Mouse (Mus musculus) intestine, embryonic 16.5 days (tissue): ENCODE results near the gene Acan. TPM values are rescaled to one million over a fixed set of nuclear protein-coding genes. Genes with fewer than 3 reads are reported as not detected.

Experiments used
- ATAC-seq: fragments of 200-750 bp; cut with Nextera tagmentation; 2 replicates; pipeline ENCODE4 v1.8.0; 2017; ENCODE audit warnings: moderate TSS enrichment, moderate library complexity
- H3K27ac ChIP-seq: fragments of 300-500 bp; sonication (generic); 2 replicates; pipeline ENCODE4 v1.5.1; 2014; ENCODE audit warnings: mild to moderate bottlenecking, low read length
- H3K27me3 ChIP-seq: fragments of 300-500 bp; sonication (generic); replicated peaks from 2 replicates; pipeline ENCODE4 v1.6.1; 2014; ENCODE audit warnings: low read length, control low read depth, mixed read lengths; ENCODE audit not compliant: control insufficient read depth, insufficient read depth
- H3K36me3 ChIP-seq: fragments of 300-500 bp; sonication (generic); 2 replicates; pipeline ENCODE4 v1.6.1; 2014; ENCODE audit warnings: low read length, control low read depth; ENCODE audit not compliant: control insufficient read depth, insufficient read depth
- H3K4me1 ChIP-seq: fragments of 300-500 bp; sonication (generic); 2 replicates; pipeline ENCODE4 v1.6.1; 2014; ENCODE audit warnings: low read length, control low read depth, mixed read lengths; ENCODE audit not compliant: control insufficient read depth, insufficient read depth
- H3K4me2 ChIP-seq: fragments of 300-500 bp; sonication (generic); 2 replicates; pipeline ENCODE4 v1.6.1; 2014; ENCODE audit warnings: low read depth, low read length, control low read depth
- H3K4me3 ChIP-seq: fragments of 300-500 bp; sonication (generic); 2 replicates; pipeline ENCODE4 v1.5.1; 2014; ENCODE audit warnings: mild to moderate bottlenecking, low read length
- H3K9ac ChIP-seq: fragments of 300-500 bp; sonication (generic); 2 replicates; pipeline ENCODE4 v1.6.1; 2014; ENCODE audit warnings: low read depth, low read length
- H3K9me3 ChIP-seq: fragments of 300-500 bp; sonication (generic); 2 replicates; pipeline ENCODE4 v1.6.1; 2016; ENCODE audit warnings: low read length, control low read depth; ENCODE audit not compliant: control insufficient read depth
- WGBS: fragments of 180-500 bp; shearing (Covaris S2); extraction: QIAGEN DNeasy Blood & Tissue Kit; methylation state at CpG from one replicate; pipeline ENCODE4 v1.1.7; 2014; 5-methylcytosine and 5-hydroxymethylcytosine counted together
- polyA plus RNA-seq: library from polyadenylated mRNA; unstranded; fragments of >200 nt; fragmentation: Nextera tagmentation; extraction: Ambion mirVana; gene quantifications from 2 replicates; pipeline ENCODE4 v1.2.1, GENCODE M21; 2015

Gene Acan
- polyA plus RNA-seq, 1 experiment from 2014 or later: 0.28 TPM

DNA sequence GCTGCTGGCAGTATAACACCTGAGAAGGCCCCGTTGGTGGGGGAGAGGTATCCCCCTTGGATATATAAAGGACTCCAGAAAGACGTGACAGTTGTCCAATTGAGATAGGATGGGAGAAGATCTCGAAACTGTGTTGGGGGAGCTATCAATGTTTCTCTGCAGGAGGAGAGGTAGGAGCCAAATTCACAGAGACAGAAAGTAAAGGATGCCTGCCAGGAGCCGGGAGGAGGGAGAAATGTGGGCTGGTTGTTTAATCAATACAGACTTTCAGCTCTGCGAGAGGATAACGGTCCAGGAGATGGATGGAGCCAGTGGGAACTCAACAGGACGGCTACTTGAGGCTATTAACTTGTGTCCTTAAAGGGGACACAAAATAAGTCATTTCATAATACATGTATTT, 14.2 kb downstream of the Acan start:
- 55% methylated on average over 7 of the region's 7 CpGs for WGBS

DNA sequence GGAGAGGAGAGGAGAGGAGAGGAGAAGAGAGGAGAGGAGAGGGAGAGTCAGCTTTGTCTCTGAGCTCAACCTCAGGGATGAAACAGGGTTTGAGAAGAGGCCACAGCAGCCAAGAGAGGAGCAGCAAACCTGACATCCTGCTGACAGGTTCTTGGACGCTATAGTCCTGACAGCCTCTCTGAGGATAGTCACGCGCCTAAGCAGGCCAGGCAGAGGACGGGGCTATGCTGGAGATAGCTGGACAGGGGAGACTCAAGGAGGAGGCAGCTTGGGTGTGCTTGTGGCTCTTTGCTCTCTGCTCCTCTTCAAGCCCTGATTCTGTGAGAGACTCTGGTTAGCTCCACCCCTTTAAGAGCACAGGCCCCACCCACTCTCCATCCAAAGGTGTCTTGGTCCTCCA, 14.9 kb downstream of the Acan start:
- peaks cover 4% of the 10 kb centered on the region; the same call in 1 of the 2 replicates for H3K9me3 ChIP-seq
- H3K36me3 ChIP-seq: no peaks in the 10 kb centered on the region
- no peak overlapping the region for H3K4me3 ChIP-seq
- H3K4me1 ChIP-seq: no peaks in the 10 kb centered on the region
- WGBS: 55% methylated on average over 4 of the region's 4 CpGs
- no peak overlapping the region for H3K4me2 ChIP-seq
- H3K27ac ChIP-seq: no peak overlapping the region
- no peaks in the 10 kb centered on the region for H3K27me3 ChIP-seq
- H3K9ac ChIP-seq: no peak overlapping the region
- ATAC-seq: no peak

More for the DNA sequence above, 14.2 kb downstream of the Acan start:
- H3K9me3 ChIP-seq: peaks cover 5% of the 10 kb centered on the region; the same call in 1 of the 2 replicates
- no peak overlapping the region for H3K4me2 ChIP-seq
- H3K27me3 ChIP-seq: no peaks in the 10 kb centered on the region
- H3K4me3 ChIP-seq: no peak overlapping the region
- H3K27ac ChIP-seq: no peak overlapping the region
- no peaks in the 10 kb centered on the region for H3K36me3 ChIP-seq
- H3K9ac ChIP-seq: no peak overlapping the region
- H3K4me1 ChIP-seq: no peaks in the 10 kb centered on the region
- no peak for ATAC-seq

DNA sequence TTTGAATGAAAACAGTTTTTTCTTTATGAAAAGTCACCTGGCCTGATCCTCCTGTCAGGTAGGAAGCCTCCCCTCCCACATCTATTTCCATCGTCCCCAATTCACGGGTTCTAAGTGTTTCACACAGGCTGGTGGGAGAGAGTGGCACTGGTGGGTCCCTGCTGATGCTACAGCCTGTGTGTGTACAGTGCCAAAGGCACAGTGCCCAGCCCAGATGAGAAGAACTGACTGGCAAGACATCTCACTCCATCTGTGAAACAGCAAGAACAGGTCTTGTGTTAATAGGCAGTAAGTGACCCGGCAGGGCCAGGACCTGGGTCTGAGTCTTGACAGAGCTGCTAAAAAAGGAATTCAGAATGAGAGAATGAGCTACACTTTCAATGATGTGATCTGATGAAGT, 25.9 kb downstream of the Acan start:
- Histone ChIP-seq H3K27ac (no peak overlapping the region), H3K27me3 (no peaks in the 10 kb centered on the region), H3K4me2 (no peak overlapping the region), H3K9me3 (no peaks in the 10 kb centered on the region), H3K9ac (no peak overlapping the region), H3K4me3 (no peak overlapping the region), H3K4me1 (no peaks in the 10 kb centered on the region), H3K36me3 (no peaks in the 10 kb centered on the region)
- no peak for ATAC-seq
- 61% methylated on average over 3 of the region's 3 CpGs for WGBS

DNA sequence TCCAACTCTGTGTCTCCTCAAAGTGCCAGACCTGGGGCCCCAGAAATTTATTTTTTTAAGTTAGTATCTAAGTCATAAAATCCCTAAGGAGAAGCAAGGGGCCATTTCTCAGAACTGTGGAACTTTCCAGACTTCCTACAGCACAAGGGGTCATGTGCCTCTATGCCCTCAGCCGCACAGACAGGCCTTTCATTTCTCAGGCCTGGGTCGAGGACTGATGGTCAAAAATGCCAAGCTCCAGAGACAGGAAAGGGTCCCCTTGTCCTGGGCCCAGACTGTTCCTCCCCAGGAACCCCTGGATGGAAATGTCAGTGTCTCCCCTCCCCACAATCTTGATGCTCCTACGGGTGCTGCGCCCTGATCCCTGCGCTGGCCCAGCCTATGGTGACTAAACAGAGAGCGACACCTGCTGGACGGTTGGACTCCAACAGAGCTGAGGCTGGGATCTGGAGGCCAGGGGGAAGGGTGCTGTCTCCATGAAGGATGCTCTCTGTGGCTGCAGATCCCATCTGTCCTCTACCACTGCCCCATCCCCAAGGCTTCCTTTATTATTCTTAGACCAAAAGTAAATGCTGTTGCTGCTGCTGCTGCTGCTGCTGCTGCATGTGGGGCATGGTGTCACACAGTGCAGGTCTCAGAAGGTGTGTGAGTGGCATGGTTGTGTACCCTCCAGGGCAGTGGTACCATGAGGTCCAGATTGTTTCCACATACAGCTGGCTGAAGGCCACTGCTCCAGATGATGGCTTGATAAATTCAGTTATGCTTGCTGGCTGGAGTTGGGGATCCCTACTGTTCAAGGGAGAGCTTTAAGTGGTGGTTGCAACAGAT, 27.5 kb downstream of the Acan start:
- peak; percentile 50 for ATAC-seq
- Histone ChIP-seq H3K4me1 (no peaks in the 10 kb centered on the region), H3K27ac (no peak overlapping the region), H3K36me3 (no peaks in the 10 kb centered on the region), H3K9me3 (no peaks in the 10 kb centered on the region), H3K9ac (no peak overlapping the region), H3K4me3 (no peak overlapping the region), H3K4me2 (no peak overlapping the region), H3K27me3 (no peaks in the 10 kb centered on the region)
- 18% methylated on average over 7 of the region's 7 CpGs for WGBS

DNA sequence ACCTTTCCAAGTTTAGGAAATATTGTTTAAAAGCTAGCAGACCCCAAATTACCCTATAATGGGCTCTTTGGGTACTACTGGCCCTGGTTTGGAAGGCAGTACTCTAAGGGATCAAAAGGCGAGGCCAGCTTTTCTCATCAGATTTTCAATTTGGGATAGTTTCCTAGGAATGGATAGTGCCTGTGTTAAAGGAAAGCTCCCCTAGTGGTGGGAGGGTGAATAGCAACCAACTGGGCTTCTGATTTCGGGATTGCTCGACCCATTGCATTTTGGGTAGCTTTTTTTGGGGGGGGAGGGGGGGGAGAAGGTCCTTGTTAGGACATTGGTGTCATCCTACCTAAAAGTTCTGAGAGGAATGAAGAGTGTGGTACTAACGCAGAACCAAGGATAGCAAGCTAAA, 35.8 kb downstream of the Acan start:
- Histone ChIP-seq H3K4me3 (no peak overlapping the region), H3K9ac (no peak overlapping the region), H3K4me1 (no peaks in the 10 kb centered on the region), H3K9me3 (no peaks in the 10 kb centered on the region), H3K27ac (no peak overlapping the region), H3K36me3 (no peaks in the 10 kb centered on the region), H3K27me3 (no peaks in the 10 kb centered on the region), H3K4me2 (no peak overlapping the region)
- no peak for ATAC-seq
- WGBS: 73% methylated on average over 4 of the region's 4 CpGs

DNA sequence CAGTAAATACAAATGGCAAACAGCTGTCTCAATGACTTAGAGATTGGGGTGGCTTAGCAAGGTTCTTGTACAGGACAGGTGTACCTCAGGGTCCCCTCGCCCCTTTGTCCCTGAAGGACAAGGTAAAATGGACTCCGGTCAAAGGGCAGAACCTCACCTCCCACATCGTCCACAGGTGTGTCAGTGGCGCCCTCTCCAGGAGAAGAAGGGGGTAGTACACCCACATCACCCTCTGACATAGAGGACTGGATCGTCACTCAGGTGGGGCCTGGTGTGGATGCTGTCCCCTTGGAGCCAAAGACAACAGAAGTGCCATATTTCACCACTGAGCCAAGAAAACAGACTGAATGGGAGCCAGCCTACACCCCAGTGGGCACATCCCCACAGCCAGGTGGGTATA, 43.2 kb downstream of the Acan start:
- H3K9ac ChIP-seq: no peak overlapping the region
- no peaks in the 10 kb centered on the region for H3K9me3 ChIP-seq
- no peak overlapping the region for H3K4me3 ChIP-seq
- H3K4me2 ChIP-seq: no peak overlapping the region
- H3K27me3 ChIP-seq: 0 out of 2 replicates have a peak, but pooled peaks cover 2% of the 10 kb centered on the region
- 69% methylated on average over 5 of the region's 5 CpGs for WGBS
- H3K36me3 ChIP-seq: no peaks in the 10 kb centered on the region
- no peaks in the 10 kb centered on the region for H3K4me1 ChIP-seq
- H3K27ac ChIP-seq: no peak overlapping the region
- no peak for ATAC-seq

DNA sequence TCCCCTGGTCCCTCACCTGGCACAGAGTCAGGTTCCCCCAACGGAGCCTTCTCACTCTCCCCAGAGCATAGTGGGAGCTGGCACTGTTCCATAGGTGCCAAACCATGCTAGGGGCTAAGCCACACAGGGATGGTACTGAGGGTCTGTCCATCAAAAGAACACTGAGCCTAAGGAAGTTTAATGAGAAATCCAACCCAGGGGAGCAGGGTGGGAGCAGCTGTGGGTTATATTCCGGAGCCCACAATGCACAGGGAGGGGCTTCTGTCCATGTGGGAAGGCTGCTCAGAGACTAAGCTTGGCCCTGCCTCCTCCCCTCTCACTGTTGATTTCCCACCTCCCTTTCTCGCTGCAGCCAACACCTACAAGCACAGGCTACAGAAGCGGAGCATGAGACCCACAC, 60.6 kb downstream of the Acan start:
- H3K36me3 ChIP-seq: no peaks in the 10 kb centered on the region
- H3K9ac ChIP-seq: no peak overlapping the region
- H3K4me2 ChIP-seq: no peak overlapping the region
- no peaks in the 10 kb centered on the region for H3K4me1 ChIP-seq
- H3K27me3 ChIP-seq: no peaks in the 10 kb centered on the region
- no peak overlapping the region for H3K4me3 ChIP-seq
- no peaks in the 10 kb centered on the region for H3K9me3 ChIP-seq
- ATAC-seq: no peak
- WGBS: 58% methylated on average over 4 of the region's 4 CpGs
- no peak overlapping the region for H3K27ac ChIP-seq

DNA sequence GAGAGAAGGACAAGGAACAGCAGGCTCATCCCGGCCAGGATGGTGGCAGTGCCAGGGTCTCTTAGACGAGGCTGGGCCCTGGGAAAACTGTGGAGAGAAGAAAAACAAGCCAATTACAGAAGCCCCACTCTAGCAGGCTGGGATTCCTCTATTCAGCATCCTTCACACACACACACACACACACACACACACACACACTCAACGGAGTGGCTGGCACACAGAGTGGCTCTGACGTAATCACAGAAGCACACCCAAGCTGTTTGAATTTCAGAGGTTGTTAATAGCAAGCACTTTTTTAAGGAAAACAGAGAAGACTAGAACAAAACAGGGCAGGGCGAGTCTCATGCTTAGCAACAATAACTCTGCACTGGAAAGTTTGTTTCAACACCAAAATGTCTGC, 70.2 kb downstream of the Acan start:
- WGBS: 71% methylated on average over 5 of the region's 5 CpGs
- H3K4me3 ChIP-seq: no peak overlapping the region
- H3K27ac ChIP-seq: no peak overlapping the region
- no peaks in the 10 kb centered on the region for H3K27me3 ChIP-seq
- H3K36me3 ChIP-seq: no peaks in the 10 kb centered on the region
- no peaks in the 10 kb centered on the region for H3K9me3 ChIP-seq
- no peak overlapping the region for H3K4me2 ChIP-seq
- ATAC-seq: no peak
- H3K9ac ChIP-seq: no peak overlapping the region
- no peaks in the 10 kb centered on the region for H3K4me1 ChIP-seq

DNA sequence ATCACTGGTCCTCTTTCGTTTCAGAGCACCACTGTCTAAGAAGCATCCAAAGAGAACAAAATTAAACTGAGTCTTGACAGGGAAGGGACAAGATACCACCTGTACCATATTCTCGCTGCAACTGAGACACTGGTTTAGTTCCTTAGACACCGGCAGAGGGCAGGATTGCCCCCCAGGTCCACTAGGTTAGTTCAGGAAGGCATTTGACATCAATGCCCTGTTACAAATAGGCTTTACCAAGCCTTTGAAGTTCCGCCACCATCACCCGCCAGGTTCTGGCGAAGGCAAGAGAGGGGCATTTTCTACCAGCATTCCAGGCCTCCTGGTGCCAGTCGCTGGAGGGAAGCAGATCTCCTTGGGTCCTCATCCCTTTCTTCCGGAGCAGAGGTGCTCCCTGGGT, 76.6 kb downstream of the Acan start:
- Histone ChIP-seq H3K9ac (no peak overlapping the region), H3K27me3 (no peaks in the 10 kb centered on the region; the same call in 1 of the 2 replicates), H3K27ac (no peak overlapping the region), H3K36me3 (no peaks in the 10 kb centered on the region; the same call in 1 of the 2 replicates), H3K4me3 (peak overlapping the region; percentile 37; the same call in 1 of the 2 replicates), H3K9me3 (no peaks in the 10 kb centered on the region), H3K4me2 (peak overlapping the region; percentile 49; the same call in 1 of the 2 replicates), H3K4me1 (peaks cover 15% of the 10 kb centered on the region; the same call in 1 of the 2 replicates)
- ATAC-seq: no peak
- 23% methylated on average over 8 of the region's 8 CpGs for WGBS
